Mouse (Mus musculus): ENCODE data around the gene Tspo2. TPM values are rescaled to one million over a fixed set of nuclear protein-coding genes. Genes with fewer than 3 reads are reported as not detected.

Tspo2 gene
- total RNA-seq, 2 experiments from 2014 or later, result not detected

DNA sequence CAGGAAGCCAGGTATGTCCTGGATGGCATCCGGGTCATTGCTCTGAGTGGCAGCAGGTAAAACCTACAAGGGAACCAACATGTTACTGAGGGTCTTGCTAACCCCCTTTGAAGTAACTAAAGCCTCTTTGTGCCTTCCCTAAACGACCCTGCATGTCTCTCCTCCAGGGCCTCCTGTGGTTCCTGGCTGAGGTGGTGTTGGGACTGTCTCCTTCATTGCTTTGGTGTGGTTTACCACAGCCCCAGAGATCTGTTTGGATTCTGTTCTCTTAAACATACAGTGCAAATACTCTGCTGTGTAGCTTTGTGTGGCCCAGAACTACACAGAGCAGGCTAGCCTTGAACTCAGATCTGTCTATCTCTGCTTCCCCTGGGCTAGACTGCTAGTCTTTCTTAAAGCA, 31.8 kb downstream of the Tspo2 start:
- DNase-seq (ENCODE audit: low spot score in 2 of 2), result no peak

DNA sequence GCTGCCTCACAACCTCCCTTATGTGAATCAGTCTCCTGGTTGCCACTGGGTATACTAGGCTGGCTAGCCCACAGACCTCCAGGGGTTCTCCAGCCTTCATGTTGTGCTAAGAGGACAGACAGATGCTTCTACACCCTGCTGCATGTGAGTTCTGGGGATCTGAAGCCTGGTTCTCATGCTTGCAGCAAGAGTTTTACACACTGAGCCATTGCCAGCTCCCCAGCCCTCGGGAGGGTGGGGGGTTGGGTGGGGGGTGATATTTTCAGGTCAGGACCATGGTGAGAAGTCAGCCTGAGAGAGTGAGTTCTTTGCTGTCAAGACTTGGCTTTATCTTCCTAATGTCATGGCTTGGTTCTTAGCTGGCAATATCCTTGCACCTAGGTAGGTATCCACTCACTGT, 32.5 kb downstream of the Tspo2 start:
- no peak for DNase-seq (ENCODE audit: low spot score in 2 of 2)

DNA sequence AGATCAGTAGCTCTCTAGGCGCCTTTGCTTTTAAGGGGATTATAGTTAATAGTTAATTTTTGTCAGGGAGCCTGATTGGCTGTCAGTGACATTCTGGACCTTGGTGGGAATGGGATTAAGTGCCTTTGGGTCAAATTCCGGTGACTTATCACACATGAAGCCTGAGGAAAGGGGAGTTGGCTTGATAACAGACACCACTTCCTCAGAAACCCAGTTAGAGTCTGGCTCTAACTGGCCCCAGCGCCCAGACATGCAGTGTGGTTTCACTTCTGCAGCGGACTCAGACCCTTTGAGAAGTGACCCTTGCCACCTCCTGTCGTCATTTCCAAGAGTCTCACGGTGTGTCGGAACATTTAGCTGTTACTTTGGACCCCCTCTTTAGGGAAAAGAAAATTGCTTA, 33.1 kb downstream of the Tspo2 start:
- DNase-seq (ENCODE audit: low spot score in 2 of 2), result no peak

DNA sequence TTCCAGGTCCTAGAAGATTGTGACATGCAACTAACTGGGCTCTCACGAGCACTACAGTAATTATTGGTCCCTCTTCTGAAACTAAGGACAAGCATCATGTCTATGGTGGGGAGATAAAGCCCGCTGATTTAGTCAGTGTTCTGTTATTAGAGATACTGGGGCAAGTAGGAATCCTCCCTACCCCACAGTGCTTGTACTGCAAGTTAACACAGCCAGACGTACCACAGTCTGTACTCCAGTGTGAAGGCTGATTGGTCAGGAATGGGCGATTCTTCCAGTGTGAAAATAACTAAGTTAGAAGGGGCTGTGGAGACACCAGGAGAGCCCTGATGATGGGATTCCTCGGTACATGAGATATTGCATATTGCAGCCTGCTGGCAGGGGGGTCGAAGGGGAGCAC, 33.8 kb downstream of the Tspo2 start:
- no peak for DNase-seq (ENCODE audit: low spot score in 2 of 2)

DNA sequence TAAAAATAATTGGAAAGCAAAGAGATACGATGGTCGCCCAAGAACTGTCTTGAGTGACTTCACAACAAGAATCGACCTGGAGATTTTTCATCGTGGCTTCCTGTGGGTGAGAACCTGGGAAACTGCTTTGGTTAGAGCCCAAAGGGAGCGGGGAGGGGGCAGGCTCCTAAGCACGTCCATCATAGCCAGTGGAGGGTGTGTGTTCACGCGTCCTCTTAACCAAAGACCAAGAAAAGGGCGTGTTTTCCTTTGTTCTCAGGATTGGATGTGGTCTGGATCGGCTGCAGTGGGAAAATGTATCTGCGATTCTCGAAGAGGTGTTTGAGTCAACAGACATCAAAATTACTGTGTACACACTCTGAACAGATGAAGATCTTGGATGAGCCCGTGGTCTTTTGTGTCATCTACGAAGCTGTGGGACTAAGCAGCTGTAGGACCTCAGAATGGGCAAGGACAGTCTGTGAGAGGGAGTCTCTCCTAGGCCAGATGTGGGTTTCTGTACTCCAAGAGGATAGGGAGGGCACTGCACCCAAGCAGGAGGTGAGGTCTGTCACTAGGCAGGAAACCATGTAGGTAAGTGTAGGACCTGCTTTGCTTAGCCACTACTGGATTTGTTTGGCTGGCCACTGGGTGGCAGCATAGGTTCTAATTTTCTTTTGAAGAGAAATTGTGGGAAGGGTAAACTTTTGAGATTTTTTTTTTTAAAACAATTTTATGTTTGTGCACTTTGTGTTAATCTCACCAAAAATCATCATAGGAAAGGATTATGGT, 34.7 kb downstream of the Tspo2 start:
- peak; percentile 17 to 37 for DNase-seq (ENCODE audit: low spot score in 2 of 2)

DNA sequence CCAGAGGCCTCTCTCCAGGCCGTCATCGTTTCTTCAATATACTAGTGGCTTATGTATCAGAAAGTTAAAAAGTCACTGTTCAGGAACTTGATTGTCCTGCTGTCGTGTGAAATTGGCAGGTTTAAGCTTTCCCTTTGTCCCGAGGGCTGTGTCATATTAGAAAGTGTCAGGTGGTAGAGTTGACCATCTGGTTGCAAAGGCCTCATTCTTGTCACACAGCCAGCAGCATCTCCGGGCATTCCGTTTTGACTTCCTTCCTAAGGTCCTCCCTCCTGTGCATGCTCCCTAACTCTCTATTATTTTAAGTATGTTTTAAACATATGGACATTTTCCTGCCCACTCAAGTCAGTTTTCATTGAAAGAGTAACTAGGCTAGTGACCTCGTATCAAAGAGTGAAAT, 35.3 kb downstream of the Tspo2 start:
- DNase-seq (ENCODE audit: low spot score in 2 of 2), result no peak

DNA sequence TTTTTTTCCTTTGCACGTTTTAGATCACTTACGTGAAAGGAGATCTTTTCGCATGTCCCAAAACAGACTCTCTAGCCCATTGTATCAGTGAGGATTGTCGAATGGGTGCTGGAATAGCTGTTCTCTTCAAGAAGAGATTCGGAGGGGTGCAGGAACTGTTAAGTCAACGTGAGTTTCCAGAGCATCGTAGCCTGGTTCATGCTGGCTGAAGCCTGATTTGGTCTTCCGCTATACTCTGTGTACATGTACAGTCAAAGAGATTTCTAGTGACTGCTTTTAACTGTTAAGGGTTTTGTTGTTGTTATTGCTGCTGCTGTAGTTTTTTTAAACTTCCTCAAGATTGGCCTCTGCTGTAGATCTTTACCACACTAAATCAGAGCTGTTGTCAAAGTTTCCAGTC, 40.1 kb downstream of the Tspo2 start:
- DNase-seq (ENCODE audit: low spot score in 2 of 2), result no peak

DNA sequence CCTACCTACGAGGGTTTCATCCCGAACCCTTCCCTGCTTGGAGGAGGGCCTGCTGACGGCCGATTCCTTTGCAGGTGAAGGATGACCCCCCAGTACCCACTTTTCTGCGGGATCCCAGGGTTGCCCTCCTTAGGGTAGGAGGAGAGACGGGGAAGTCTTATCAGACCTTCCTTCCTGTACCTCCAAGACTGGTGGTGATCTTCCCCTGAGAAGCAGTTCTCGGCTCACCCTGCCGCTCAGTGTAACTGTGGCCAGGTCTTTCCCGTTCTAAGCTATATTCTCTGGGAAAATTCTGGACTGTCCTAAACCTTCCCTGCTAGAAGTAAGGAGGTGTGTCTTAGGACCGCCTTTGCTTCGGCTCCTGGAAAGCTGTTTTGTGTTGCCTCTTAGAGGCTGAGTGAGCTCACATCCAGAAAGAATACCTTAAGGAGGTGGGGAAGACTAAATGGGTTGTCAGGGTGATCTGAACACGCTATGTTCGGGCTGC, 41.0 kb downstream of the Tspo2 start:
- DNase-seq (ENCODE audit: low spot score in 2 of 2), result no peak

DNA sequence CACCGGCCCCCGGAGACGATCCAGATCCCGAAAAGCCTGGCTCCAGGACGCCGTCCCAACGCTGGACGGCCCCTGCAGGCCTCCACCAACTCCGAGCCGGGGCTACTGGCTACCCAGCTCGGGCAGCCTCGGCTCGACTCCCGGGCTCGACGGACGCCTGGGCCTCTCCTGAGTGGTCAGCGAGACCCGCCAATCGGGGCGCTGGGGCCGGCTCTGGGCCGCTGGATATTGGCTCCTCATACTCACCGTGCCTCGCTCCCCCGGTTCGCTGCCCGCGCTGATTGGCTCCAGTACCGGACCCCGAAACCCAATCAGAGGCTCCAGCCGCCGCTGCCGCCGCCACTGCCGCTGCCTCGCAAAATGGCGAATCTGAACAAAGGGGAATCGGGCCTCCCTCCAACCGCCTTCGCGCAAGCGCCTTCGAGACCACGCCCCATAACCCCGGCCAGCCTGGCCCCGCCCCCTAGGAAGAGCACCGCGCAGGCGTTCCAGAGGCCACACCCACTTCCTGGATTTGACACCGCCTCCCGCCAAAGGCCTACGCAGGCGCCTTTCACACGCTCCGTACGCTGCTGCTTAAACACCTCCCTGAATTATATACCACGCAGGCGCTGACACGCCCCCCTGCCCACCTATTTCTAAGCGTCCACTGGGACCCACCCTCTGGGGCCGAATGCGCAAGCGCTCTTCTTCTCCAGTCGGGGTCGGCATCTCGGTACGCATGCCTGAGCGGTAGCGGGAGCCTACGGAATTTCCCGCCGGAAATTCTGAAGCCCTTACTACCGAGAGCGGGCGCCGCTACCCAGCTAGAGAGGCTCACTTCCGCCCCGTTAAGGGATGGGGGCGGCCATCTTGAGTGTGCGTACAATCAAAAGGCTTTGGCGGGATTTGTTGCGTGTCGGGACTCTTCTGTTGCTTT, 41.7 kb downstream of the Tspo2 start, which contains the start of the genes Nfya and Oard1:
Nfya (minus strand) TSS at position 527 of the 919 bp plus-strand sequence.
Oard1 (plus strand) TSS at position 635 of the 919 bp plus-strand sequence.
- DNase-seq (ENCODE audit: low spot score in 2 of 2), result peak; percentile 99

DNA sequence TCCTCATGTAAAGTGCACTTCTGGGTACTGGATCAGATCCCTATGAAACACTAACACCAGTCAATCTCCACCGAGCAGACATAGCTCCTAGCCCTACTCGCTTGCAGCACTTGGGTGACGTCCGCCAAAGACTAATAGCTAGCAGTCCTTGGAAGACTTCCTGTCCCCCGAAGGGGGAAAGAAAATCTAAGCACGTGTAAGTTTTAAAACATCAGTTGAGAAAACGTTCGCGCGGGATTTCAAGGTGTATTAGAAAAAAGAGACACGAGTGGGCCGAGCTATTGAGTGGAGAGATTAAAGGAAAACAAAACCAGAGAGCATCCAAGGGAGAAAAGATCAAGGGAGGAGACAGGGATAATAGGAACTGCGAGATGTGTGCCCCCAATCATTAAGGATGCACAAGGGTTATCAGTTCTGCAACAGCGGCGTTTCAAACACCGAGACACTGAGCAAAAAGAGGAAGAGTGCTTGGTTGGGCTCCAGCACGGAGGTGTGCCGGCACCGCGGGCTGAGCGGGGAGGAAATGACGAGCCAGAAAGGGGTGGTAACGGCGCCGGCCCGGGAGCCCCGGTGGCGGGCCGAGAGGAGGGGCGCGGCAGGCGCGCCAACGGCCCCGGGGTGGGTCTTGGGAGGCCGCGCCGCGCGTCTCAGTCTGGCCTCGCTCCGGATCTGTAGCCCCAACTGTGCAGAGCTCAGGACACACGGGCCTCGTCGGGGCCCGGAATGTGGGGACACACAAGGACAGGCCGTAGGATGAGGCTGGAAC, 42.6 kb downstream of the Tspo2 start:
- peak; percentile 67 to 71 for DNase-seq (ENCODE audit: low spot score in 2 of 2)

DNA sequence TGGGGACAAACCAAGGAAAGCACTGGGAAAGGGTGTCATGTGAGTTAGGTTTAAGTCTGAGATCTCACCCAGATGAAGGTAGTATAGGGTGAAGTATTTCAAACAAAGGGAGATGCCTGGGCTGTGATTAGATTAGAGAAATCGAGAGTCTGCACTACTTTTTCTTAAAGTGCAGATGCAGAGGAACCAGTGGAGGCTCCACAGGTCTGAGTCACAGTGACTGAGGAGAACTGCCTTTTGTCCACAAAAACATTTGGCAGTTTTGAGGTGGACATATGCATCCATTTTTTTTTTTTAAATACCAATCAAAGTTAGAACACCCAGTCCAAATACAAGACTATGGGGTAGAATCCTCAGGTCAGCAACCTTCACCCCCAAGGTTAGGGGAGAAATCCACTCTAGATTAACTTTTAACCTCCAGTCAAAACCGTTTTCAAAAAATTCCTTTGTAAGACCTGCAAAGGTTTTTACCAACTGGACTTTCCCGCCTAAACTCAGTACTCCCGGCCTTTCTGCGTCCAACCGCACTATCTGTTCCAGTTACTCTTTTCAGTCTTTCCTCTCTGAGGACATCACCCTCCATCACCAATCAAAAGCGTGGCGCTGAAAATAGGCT, 43.3 kb downstream of the Tspo2 start:
- DNase-seq (ENCODE audit: low spot score in 2 of 2), result no peak

DNA sequence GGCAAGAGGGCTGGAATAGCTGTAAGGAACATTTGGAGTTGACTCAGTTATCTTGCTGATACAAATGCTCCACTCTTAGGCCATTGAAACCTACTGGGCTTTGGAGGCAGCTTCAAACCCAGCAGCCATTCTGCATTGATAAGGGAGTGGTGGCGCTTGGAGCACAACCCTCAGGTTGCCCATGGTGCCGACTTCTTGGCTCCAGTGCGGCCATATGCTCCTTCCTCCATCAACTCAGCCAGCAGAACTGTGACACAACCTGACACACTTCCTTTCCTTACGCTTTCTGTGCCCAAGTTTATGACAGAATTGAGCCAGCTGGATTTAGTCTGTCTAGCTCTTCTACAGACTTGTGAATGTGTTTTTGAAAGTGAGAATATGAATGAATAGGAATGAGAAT, 44.2 kb downstream of the Tspo2 start:
- no peak for DNase-seq (ENCODE audit: low spot score in 2 of 2)

DNA sequence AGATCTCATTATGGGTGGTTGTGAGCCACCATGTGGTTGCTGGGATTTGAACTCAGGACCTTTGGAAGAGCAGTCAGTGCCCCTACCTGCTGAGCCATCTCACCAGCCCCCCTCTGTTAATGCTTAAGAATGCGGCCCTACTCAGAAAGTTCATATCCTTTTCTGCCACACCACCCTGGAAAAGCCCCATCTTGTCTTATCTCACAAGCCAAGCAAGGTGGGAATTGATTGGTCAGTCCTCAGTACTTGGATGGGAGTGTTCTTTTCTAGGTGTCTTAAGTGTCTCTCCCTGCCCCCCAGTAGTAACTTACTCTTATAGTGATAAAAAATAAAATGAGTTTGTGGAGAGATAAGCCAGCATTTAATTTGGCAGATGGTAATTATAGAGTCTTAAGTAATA, 46.6 kb downstream of the Tspo2 start:
- no peak for DNase-seq (ENCODE audit: low spot score in 2 of 2)

DNA sequence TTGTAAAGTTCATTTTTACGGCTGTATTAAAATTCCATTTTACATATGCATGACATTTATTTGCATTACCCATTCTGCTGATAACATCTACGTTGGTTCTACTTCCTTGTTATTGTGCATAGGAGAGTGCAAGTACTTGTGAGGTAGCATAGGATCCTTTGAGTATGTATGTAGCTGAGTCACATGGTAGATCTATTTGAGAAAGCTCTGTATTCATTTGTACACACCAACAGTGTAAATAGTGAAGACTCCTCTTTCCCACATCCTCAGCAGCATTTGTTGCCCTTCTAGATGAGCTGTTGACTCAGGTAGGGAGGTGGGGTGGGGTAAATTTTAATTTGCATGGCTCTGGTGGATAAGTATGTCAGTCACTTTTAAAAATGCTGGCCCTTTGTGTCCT, 47.5 kb downstream of the Tspo2 start:
- no peak for DNase-seq (ENCODE audit: low spot score in 2 of 2)

DNA sequence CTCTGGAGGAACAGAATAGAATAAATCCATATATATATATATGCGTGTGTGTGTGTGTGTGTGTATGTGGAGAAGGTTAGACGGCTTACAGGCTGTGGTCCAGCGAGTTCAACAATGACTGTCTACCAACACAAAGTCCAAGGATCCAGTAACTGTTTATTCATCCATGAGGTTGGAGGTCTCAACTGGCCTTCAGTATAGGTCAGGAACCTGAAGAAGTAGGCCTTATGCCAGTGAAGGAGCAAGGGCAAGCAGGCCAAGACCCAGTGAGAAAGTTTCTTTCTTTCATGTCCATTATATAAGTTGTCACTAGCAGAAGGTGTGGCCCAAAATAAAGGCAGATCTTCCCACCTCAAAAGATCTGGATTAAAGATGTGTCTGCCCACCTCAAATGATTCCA, 48.6 kb downstream of the Tspo2 start:
- no peak for DNase-seq (ENCODE audit: low spot score in 2 of 2)

DNA sequence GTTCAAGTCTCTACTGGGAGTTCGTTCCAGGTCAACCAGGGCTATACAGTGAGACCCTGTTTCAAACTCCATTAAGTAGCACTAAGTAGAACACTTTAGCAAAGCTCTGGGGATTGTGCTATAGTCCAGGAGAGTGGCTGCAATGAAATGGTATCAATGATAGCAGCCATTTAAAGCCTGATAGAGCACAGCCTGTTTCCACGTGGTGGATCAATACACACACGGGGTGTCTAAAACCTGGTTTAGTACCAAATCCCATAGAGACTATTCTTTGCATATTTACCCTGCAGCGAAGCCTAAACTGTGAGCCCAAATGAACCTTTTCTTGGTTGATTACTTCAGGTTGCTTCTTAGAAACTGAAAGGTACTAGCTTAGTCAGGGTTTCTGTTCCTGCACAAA, 49.6 kb downstream of the Tspo2 start:
- no peak for DNase-seq (ENCODE audit: low spot score in 2 of 2)

Other genes starting within 250 kb of the Tspo2 start
- gene Trem1, start 218.8 kb downstream of the Tspo2 start, total RNA-seq (2021), result under 1 TPM in 1 of 2 experiments, not detected in 1; 0.20 TPM
- gene Trem3, start 203.7 kb downstream of the Tspo2 start, total RNA-seq (2021), result under 1 TPM in 1 of 2 experiments, not detected in 1; 0.93 TPM
- gene Treml4, start 187.2 kb downstream of the Tspo2 start, total RNA-seq (2021), result 1 to 10 TPM in 1 of 2 experiments, under 1 TPM in 1; 0.46 to 1.6 TPM
- gene Treml2, start 152.0 kb downstream of the Tspo2 start, total RNA-seq (2021), result under 1 TPM; 0.46 to 0.48 TPM
- gene B430306N03Rik, start 135.4 kb downstream of the Tspo2 start, total RNA-seq (2021), result under 1 TPM; 0.13 to 0.42 TPM
- 10 to 100 TPM in 1 of 2 experiments, 1 to 10 TPM in 1; 5.1 to 15.2 TPM for gene Trem2, start 105.1 kb downstream of the Tspo2 start, total RNA-seq (2021)
- gene Treml1, start 91.6 kb downstream of the Tspo2 start, total RNA-seq (2021), result under 1 TPM in 1 of 2 experiments, not detected in 1; 0.42 TPM
- gene Nfya, start 41.6 kb downstream of the Tspo2 start, total RNA-seq (2021), result 10 to 100 TPM; 35.5 to 36.5 TPM
- gene Oard1, start 41.5 kb downstream of the Tspo2 start, total RNA-seq (2021), result 10 to 100 TPM; 17.5 to 19.5 TPM
- gene Apobec2, start 18.6 kb downstream of the Tspo2 start, total RNA-seq (2021), result 1 to 10 TPM; 1.5 to 2.0 TPM
- gene Unc5cl, start 3.4 kb upstream of the Tspo2 start, total RNA-seq (2021), result under 1 TPM in 1 of 2 experiments, not detected in 1; 0.19 TPM

Measured in adrenal gland, adult 18-20 months (tissue).